Mouse (Mus musculus): ENCODE data around the gene Cdv3. TPM values are rescaled to one million over a fixed set of nuclear protein-coding genes. Genes with fewer than 3 reads are reported as not detected.

Cdv3 gene
- polyA plus RNA-seq, 1 experiment from 2014 or later: 105 TPM

GRCm38 (mm10) chr9:103389261-103389660 is 23.6 kb upstream of the Cdv3 start:
- Histone ChIP-seq H3K4me3 (ENCODE audit: low read depth, low read length) (no peak overlapping the region), H3K4me1 (replicated peaks; ENCODE audit: control insufficient read depth, insufficient read depth, low read length) (no peaks in the 10 kb centered on the region), H3K27me3 (ENCODE audit: control insufficient read depth, insufficient read depth, low read length) (no peaks in the 10 kb centered on the region), H3K27ac (ENCODE audit: low read depth, low read length) (no peak overlapping the region), H3K9me3 (ENCODE audit: control insufficient read depth, low read length) (no peaks in the 10 kb centered on the region), H3K36me3 (ENCODE audit: control insufficient read depth, insufficient read depth, low read length) (no peaks in the 10 kb centered on the region), H3K9ac (ENCODE audit: low read depth, low read length) (no peak overlapping the region), H3K4me2 (replicated peaks; ENCODE audit: low read depth, low read length) (no peak overlapping the region)
- ATAC-seq (ENCODE audit: low FRiP score) (no peak), DNase-seq (ENCODE audit: low spot score) (no peak)
- 95% methylated on average over 6 of the region's 6 CpGs for WGBS

- no peaks in the 10 kb centered on the region for H3K9me3 ChIP-seq (ENCODE audit: control insufficient read depth, low read length)
- ATAC-seq (ENCODE audit: low FRiP score) (no peak), DNase-seq (ENCODE audit: low spot score) (no peak)
- no peak overlapping the region for H3K9ac ChIP-seq (ENCODE audit: low read depth, low read length)
- H3K36me3 ChIP-seq (ENCODE audit: control insufficient read depth, insufficient read depth, low read length): no peaks in the 10 kb centered on the region
- H3K4me1 ChIP-seq (replicated peaks; ENCODE audit: control insufficient read depth, insufficient read depth, low read length): no peaks in the 10 kb centered on the region
- no peak overlapping the region for H3K4me3 ChIP-seq (ENCODE audit: low read depth, low read length)
- no peak overlapping the region for H3K4me2 ChIP-seq (replicated peaks; ENCODE audit: low read depth, low read length)
- H3K27me3 ChIP-seq (ENCODE audit: control insufficient read depth, insufficient read depth, low read length): no peaks in the 10 kb centered on the region
- no peak overlapping the region for H3K27ac ChIP-seq (ENCODE audit: low read depth, low read length)
- 68% methylated on average over 10 of the region's 10 CpGs for WGBS
Observed at GRCm38 (mm10) chr9:103387011-103387653, 21.5 kb upstream of the Cdv3 start.

- Histone ChIP-seq H3K4me3 (ENCODE audit: low read depth, low read length) (no peak overlapping the region), H3K27me3 (ENCODE audit: control insufficient read depth, insufficient read depth, low read length) (no peaks in the 10 kb centered on the region), H3K27ac (ENCODE audit: low read depth, low read length) (no peak overlapping the region), H3K36me3 (ENCODE audit: control insufficient read depth, insufficient read depth, low read length) (no peaks in the 10 kb centered on the region), H3K4me1 (replicated peaks; ENCODE audit: control insufficient read depth, insufficient read depth, low read length) (no peaks in the 10 kb centered on the region), H3K4me2 (replicated peaks; ENCODE audit: low read depth, low read length) (no peak overlapping the region), H3K9me3 (ENCODE audit: control insufficient read depth, low read length) (no peaks in the 10 kb centered on the region), H3K9ac (ENCODE audit: low read depth, low read length) (no peak overlapping the region)
- ATAC-seq (ENCODE audit: low FRiP score) (no peak), DNase-seq (ENCODE audit: low spot score) (peak; percentile 16)
- 44% methylated on average over 5 of the region's 5 CpGs for WGBS
Observed at GRCm38 (mm10) chr9:103386573-103386972, 20.9 kb upstream of the Cdv3 start.

GRCm38 (mm10) chr9:103385600-103385999 is 20.0 kb upstream of the Cdv3 start:
- no peak overlapping the region for H3K27ac ChIP-seq (ENCODE audit: low read depth, low read length)
- no peak overlapping the region for H3K9ac ChIP-seq (ENCODE audit: low read depth, low read length)
- H3K27me3 ChIP-seq (ENCODE audit: control insufficient read depth, insufficient read depth, low read length): no peaks in the 10 kb centered on the region
- H3K4me2 ChIP-seq (replicated peaks; ENCODE audit: low read depth, low read length): no peak overlapping the region
- ATAC-seq (ENCODE audit: low FRiP score): no peak
- WGBS: 22% methylated on average over 1 of the region's 1 CpGs
- no peaks in the 10 kb centered on the region for H3K9me3 ChIP-seq (ENCODE audit: control insufficient read depth, low read length)
- DNase-seq (ENCODE audit: low spot score): no peak
- no peaks in the 10 kb centered on the region for H3K36me3 ChIP-seq (ENCODE audit: control insufficient read depth, insufficient read depth, low read length)
- H3K4me1 ChIP-seq (replicated peaks; ENCODE audit: control insufficient read depth, insufficient read depth, low read length): no peaks in the 10 kb centered on the region
- H3K4me3 ChIP-seq (ENCODE audit: low read depth, low read length): no peak overlapping the region

GRCm38 (mm10) chr9:103384141-103384796 is 18.6 kb upstream of the Cdv3 start:
- ATAC-seq (ENCODE audit: low FRiP score): no peak
- no peak for DNase-seq (ENCODE audit: low spot score)
- no peaks in the 10 kb centered on the region for H3K9me3 ChIP-seq (ENCODE audit: control insufficient read depth, low read length)
- no peak overlapping the region for H3K4me2 ChIP-seq (replicated peaks; ENCODE audit: low read depth, low read length)
- H3K9ac ChIP-seq (ENCODE audit: low read depth, low read length): no peak overlapping the region
- no peaks in the 10 kb centered on the region for H3K4me1 ChIP-seq (replicated peaks; ENCODE audit: control insufficient read depth, insufficient read depth, low read length)
- 82% methylated on average over 4 of the region's 4 CpGs for WGBS
- no peaks in the 10 kb centered on the region for H3K27me3 ChIP-seq (ENCODE audit: control insufficient read depth, insufficient read depth, low read length)
- no peak overlapping the region for H3K4me3 ChIP-seq (ENCODE audit: low read depth, low read length)
- H3K36me3 ChIP-seq (ENCODE audit: control insufficient read depth, insufficient read depth, low read length): no peaks in the 10 kb centered on the region
- H3K27ac ChIP-seq (ENCODE audit: low read depth, low read length): no peak overlapping the region

- Histone ChIP-seq H3K4me3 (ENCODE audit: low read depth, low read length) (no peak overlapping the region), H3K9me3 (ENCODE audit: control insufficient read depth, low read length) (no peaks in the 10 kb centered on the region), H3K36me3 (ENCODE audit: control insufficient read depth, insufficient read depth, low read length) (no peaks in the 10 kb centered on the region), H3K9ac (ENCODE audit: low read depth, low read length) (no peak overlapping the region), H3K4me2 (replicated peaks; ENCODE audit: low read depth, low read length) (no peak overlapping the region), H3K4me1 (replicated peaks; ENCODE audit: control insufficient read depth, insufficient read depth, low read length) (no peaks in the 10 kb centered on the region), H3K27ac (ENCODE audit: low read depth, low read length) (no peak overlapping the region), H3K27me3 (ENCODE audit: control insufficient read depth, insufficient read depth, low read length) (no peaks in the 10 kb centered on the region)
- WGBS: 86% methylated on average over 1 of the region's 1 CpGs
- ATAC-seq (ENCODE audit: low FRiP score) (no peak), DNase-seq (ENCODE audit: low spot score) (no peak)
Observed at GRCm38 (mm10) chr9:103383576-103383975, 17.9 kb upstream of the Cdv3 start.

- H3K9me3 ChIP-seq (ENCODE audit: control insufficient read depth, low read length): no peaks in the 10 kb centered on the region
- no peaks in the 10 kb centered on the region for H3K4me1 ChIP-seq (replicated peaks; ENCODE audit: control insufficient read depth, insufficient read depth, low read length)
- no peak overlapping the region for H3K4me3 ChIP-seq (ENCODE audit: low read depth, low read length)
- H3K4me2 ChIP-seq (replicated peaks; ENCODE audit: low read depth, low read length): no peak overlapping the region
- H3K27me3 ChIP-seq (ENCODE audit: control insufficient read depth, insufficient read depth, low read length): no peaks in the 10 kb centered on the region
- 70% methylated on average over 6 of the region's 6 CpGs for WGBS
- no peak overlapping the region for H3K27ac ChIP-seq (ENCODE audit: low read depth, low read length)
- DNase-seq (ENCODE audit: low spot score): no peak
- ATAC-seq (ENCODE audit: low FRiP score): no peak
- H3K36me3 ChIP-seq (ENCODE audit: control insufficient read depth, insufficient read depth, low read length): no peaks in the 10 kb centered on the region
- no peak overlapping the region for H3K9ac ChIP-seq (ENCODE audit: low read depth, low read length)
Observed at GRCm38 (mm10) chr9:103382989-103383388, 17.3 kb upstream of the Cdv3 start.

- Histone ChIP-seq H3K4me3 (ENCODE audit: low read depth, low read length) (no peak overlapping the region), H3K4me1 (replicated peaks; ENCODE audit: control insufficient read depth, insufficient read depth, low read length) (no peaks in the 10 kb centered on the region), H3K9me3 (ENCODE audit: control insufficient read depth, low read length) (no peaks in the 10 kb centered on the region), H3K4me2 (replicated peaks; ENCODE audit: low read depth, low read length) (no peak overlapping the region), H3K27ac (ENCODE audit: low read depth, low read length) (no peak overlapping the region), H3K36me3 (ENCODE audit: control insufficient read depth, insufficient read depth, low read length) (no peaks in the 10 kb centered on the region), H3K9ac (ENCODE audit: low read depth, low read length) (no peak overlapping the region), H3K27me3 (ENCODE audit: control insufficient read depth, insufficient read depth, low read length) (no peaks in the 10 kb centered on the region)
- DNase-seq (ENCODE audit: low spot score) (no peak), ATAC-seq (ENCODE audit: low FRiP score) (no peak)
- 86% methylated on average over 4 of the region's 4 CpGs for WGBS
Observed at GRCm38 (mm10) chr9:103380566-103380965, 14.9 kb upstream of the Cdv3 start.

- WGBS: 78% methylated on average over 9 of the region's 9 CpGs
- no peaks in the 10 kb centered on the region for H3K36me3 ChIP-seq (ENCODE audit: control insufficient read depth, insufficient read depth, low read length)
- H3K9ac ChIP-seq (ENCODE audit: low read depth, low read length): no peak overlapping the region
- no peak for ATAC-seq (ENCODE audit: low FRiP score)
- no peak overlapping the region for H3K4me2 ChIP-seq (replicated peaks; ENCODE audit: low read depth, low read length)
- H3K9me3 ChIP-seq (ENCODE audit: control insufficient read depth, low read length): no peaks in the 10 kb centered on the region
- no peak overlapping the region for H3K4me3 ChIP-seq (ENCODE audit: low read depth, low read length)
- DNase-seq (ENCODE audit: low spot score): no peak
- H3K27me3 ChIP-seq (ENCODE audit: control insufficient read depth, insufficient read depth, low read length): no peaks in the 10 kb centered on the region
- H3K4me1 ChIP-seq (replicated peaks; ENCODE audit: control insufficient read depth, insufficient read depth, low read length): no peaks in the 10 kb centered on the region
- H3K27ac ChIP-seq (ENCODE audit: low read depth, low read length): no peak overlapping the region
Observed at GRCm38 (mm10) chr9:103379199-103379598, 13.6 kb upstream of the Cdv3 start.
